Mouse (Mus musculus): Measurements from ENCODE around the gene Stat5a. TPM values are rescaled to one million over a fixed set of nuclear protein-coding genes. Genes with fewer than 3 reads are reported as not detected.

The Stat5a gene
- total RNA-seq, 2 experiments from 2014 or later: 22.9 to 26.9 TPM

- DNase-seq: peak; percentile 93 to 96
- intact Hi-C loops (cut with DNase I): loop anchor here (1.0 to 10.0 kb wide), 4 partner anchors 53 to 281 kb away; partner anchors contain the start of genes Ccr10, Cntnap1 and Plekhh3
Measured at GRCm38 (mm10) chr11:100893482-100893881, 34.3 kb downstream of the Stat5a start.

- DNase-seq: no peak
- intact Hi-C loops (cut with DNase I): loop anchor here (10.0 kb wide), 1 partner anchor 280 kb away; the partner anchor contains the start of genes Ccr10, Cntnap1 and Plekhh3
Measured at GRCm38 (mm10) chr11:100894146-100894918, 35.2 kb downstream of the Stat5a start.

GRCm38 (mm10) chr11:100896078-100896477 is 36.9 kb downstream of the Stat5a start:
- intact Hi-C loops (cut with DNase I): loop anchor here (10.0 kb wide), 1 partner anchor 279 kb away; the partner anchor contains the start of genes Ccr10, Cntnap1 and Plekhh3
- no peak for DNase-seq

- DNase-seq: no peak
- intact Hi-C loops (cut with DNase I): loop anchor here (10.0 kb wide), 1 partner anchor 277 kb away; the partner anchor contains the start of genes Ccr10, Cntnap1 and Plekhh3
Measured at GRCm38 (mm10) chr11:100897294-100898231, 38.4 kb downstream of the Stat5a start.

GRCm38 (mm10) chr11:100898441-100899199 is 39.5 kb downstream of the Stat5a start:
- intact Hi-C loops (cut with DNase I): loop anchor here (10.0 kb wide), 1 partner anchor 276 kb away; the partner anchor contains the start of genes Ccr10, Cntnap1 and Plekhh3
- no peak for DNase-seq

GRCm38 (mm10) chr11:100904580-100905351 is 45.6 kb downstream of the Stat5a start:
- intact Hi-C loops (cut with DNase I): no loop called here
- DNase-seq: no peak

GRCm38 (mm10) chr11:100905929-100906328 is 46.8 kb downstream of the Stat5a start:
- no peak for DNase-seq
- intact Hi-C loops (cut with DNase I): no loop called here

- intact Hi-C loops (cut with DNase I): no loop called here
- no peak for DNase-seq
Measured at GRCm38 (mm10) chr11:100906885-100907284, 47.7 kb downstream of the Stat5a start.

GRCm38 (mm10) chr11:100908112-100908511 is 49.0 kb downstream of the Stat5a start:
- intact Hi-C loops (cut with DNase I): no loop called here
- DNase-seq: no peak

- intact Hi-C loops (cut with DNase I): no loop called here
Measured at GRCm38 (mm10) chr11:100908567-100908966, 49.4 kb downstream of the Stat5a start.

GRCm38 (mm10) chr11:100912401-100913155 is 53.4 kb downstream of the Stat5a start:
- intact Hi-C loops (cut with DNase I): no loop called here
- peak; percentile 35 to 55 for DNase-seq

More at GRCm38 (mm10) chr11:100908567-100908966, 49.4 kb downstream of the Stat5a start:
- no peak for DNase-seq

GRCm38 (mm10) chr11:100914415-100914814 is 55.3 kb downstream of the Stat5a start:
- intact Hi-C loops (cut with DNase I): no loop called here
- no peak for DNase-seq

- intact Hi-C loops (cut with DNase I): no loop called here
- DNase-seq: no peak
Measured at GRCm38 (mm10) chr11:100915063-100915462, 55.9 kb downstream of the Stat5a start.

GRCm38 (mm10) chr11:100916432-100916971 is 57.4 kb downstream of the Stat5a start:
- no peak for DNase-seq
- intact Hi-C loops (cut with DNase I): no loop called here

- intact Hi-C loops (cut with DNase I): no loop called here
- DNase-seq: no peak
Measured at GRCm38 (mm10) chr11:100918007-100918406, 58.9 kb downstream of the Stat5a start.

- intact Hi-C loops (cut with DNase I): loop anchor here (2.0 kb wide), 1 partner anchor 14 kb away; no protein-coding TSS in a partner anchor
- no peak for DNase-seq
Measured at GRCm38 (mm10) chr11:100920887-100921624, 61.9 kb downstream of the Stat5a start.

- intact Hi-C loops (cut with DNase I): no loop called here
- DNase-seq: peak in 1 of 2 experiments; percentile 26
Measured at GRCm38 (mm10) chr11:100924386-100924919, 65.3 kb downstream of the Stat5a start.

Measured in heart, postnatal 10 days (tissue).